In genomic region chr11:97740190-97740589, GRCm38 (mm10) we compare ENCODE assay signal across 9 mouse cellular contexts. TPM values are rescaled to one million over a fixed set of nuclear protein-coding genes. Genes with fewer than 3 reads are reported as not detected.
A peak's percentile ranks its signal among the peaks of the same experiment; 100 is the strongest.
DNase-seq lines count a peak whose midpoint lies in the region; ATAC-seq and TF ChIP-seq lines count a peak whose summit lies in the region.
"Had no signal": no experiment of that assay in that cellular context is flagged by ENCODE, and none has a peak within 500 bp of the region (broad histone marks: within the 10 kb centered on the region; RNA-seq: fewer than 3 reads in every experiment).

No protein-coding gene starts in this region.

- H3K9me3 ChIP-seq in hindbrain, embryonic 14.5 days (ENCODE audit: control insufficient read depth, low read length): no peaks in the 10 kb centered on the region
- no peaks in the 10 kb centered on the region for H3K9me3 ChIP-seq in hindbrain, embryonic 12.5 days (replicated peaks)
- 0 out of 2 replicates have a peak, but pooled peaks cover 2% of the 10 kb centered on the region for H3K9me3 ChIP-seq in heart, embryonic 13.5 days
- no peaks in the 10 kb centered on the region for H3K9me3 ChIP-seq in lung, embryonic 14.5 days (ENCODE audit: low read depth, low read length)

- DNase-seq in hindbrain, embryonic 14.5 days (ENCODE audit: low spot score): no peak
- peak; percentile 20 for DNase-seq in NIH3T3 (ENCODE audit: low read depth)
- DNase-seq in lung, embryonic 14.5 days: peak; percentile 52
- DNase-seq in frontal cortex, postnatal 25 days (ENCODE audit: low spot score in 2 of 2): no peak
- DNase-seq in gastrocnemius, adult 8-10 months (ENCODE audit: low spot score in 2 of 2): no peak
- no peak for DNase-seq in urinary bladder, postnatal 10 days (ENCODE audit: low spot score)

- H3K4me3 ChIP-seq in hindbrain, embryonic 14.5 days (replicated peaks; ENCODE audit: low read length): no peak overlapping the region
- no peak overlapping the region for H3K4me3 ChIP-seq in hindbrain, embryonic 12.5 days
- H3K4me3 ChIP-seq in heart, embryonic 13.5 days: no peak overlapping the region
- H3K4me3 ChIP-seq in lung, embryonic 14.5 days (ENCODE audit: low read depth, low read length): no peak overlapping the region

- 0 out of 2 replicates have a peak overlapping the region, but pooled peaks have one; percentile 14 for H3K27ac ChIP-seq in hindbrain, embryonic 14.5 days
- H3K27ac ChIP-seq in hindbrain, embryonic 12.5 days: no peak overlapping the region
- peak overlapping the region; percentile 48 for H3K27ac ChIP-seq in heart, embryonic 13.5 days (replicated peaks)
- H3K27ac ChIP-seq in lung, embryonic 14.5 days (ENCODE audit: low read depth): no peak overlapping the region; the same call in 1 of the 2 replicates

- H3K4me1 ChIP-seq in hindbrain, embryonic 14.5 days (replicated peaks; ENCODE audit: control insufficient read depth, insufficient read depth, low read length): peaks cover 32% of the 10 kb centered on the region
- H3K4me1 ChIP-seq in hindbrain, embryonic 12.5 days: peaks cover 25% of the 10 kb centered on the region
- H3K4me1 ChIP-seq in heart, embryonic 13.5 days: peaks cover 29% of the 10 kb centered on the region
- peaks cover 10% of the 10 kb centered on the region; the same call in 1 of the 2 replicates for H3K4me1 ChIP-seq in lung, embryonic 14.5 days (ENCODE audit: insufficient read depth)

- H3K4me2 ChIP-seq in hindbrain, embryonic 14.5 days (replicated peaks): no peak overlapping the region
- no peak overlapping the region for H3K4me2 ChIP-seq in hindbrain, embryonic 12.5 days (replicated peaks)
- H3K4me2 ChIP-seq in heart, embryonic 13.5 days: no peak overlapping the region; the same call in 1 of the 2 replicates
- peak overlapping the region; percentile 32; the same call in 1 of the 2 replicates for H3K4me2 ChIP-seq in lung, embryonic 14.5 days

- TF ChIP-seq CTCF in lung, embryonic 14.5 days (IDR thresholded peaks at IDR 0.05; ENCODE audit: low read depth): no peak

- no peaks in the 10 kb centered on the region for H3K36me3 ChIP-seq in hindbrain, embryonic 14.5 days (replicated peaks; ENCODE audit: control insufficient read depth, insufficient read depth)
- no peaks in the 10 kb centered on the region for H3K36me3 ChIP-seq in hindbrain, embryonic 12.5 days
- peaks cover 10% of the 10 kb centered on the region for H3K36me3 ChIP-seq in heart, embryonic 13.5 days
- 0 out of 2 replicates have a peak, but pooled peaks cover 3% of the 10 kb centered on the region for H3K36me3 ChIP-seq in lung, embryonic 14.5 days (ENCODE audit: insufficient read depth)

- no peaks in the 10 kb centered on the region for H3K27me3 ChIP-seq in hindbrain, embryonic 14.5 days (ENCODE audit: control insufficient read depth, insufficient read depth, low read length)
- no peaks in the 10 kb centered on the region for H3K27me3 ChIP-seq in hindbrain, embryonic 12.5 days
- no peaks in the 10 kb centered on the region for H3K27me3 ChIP-seq in heart, embryonic 13.5 days (replicated peaks)
- H3K27me3 ChIP-seq in lung, embryonic 14.5 days (ENCODE audit: insufficient read depth, low read length): no peaks in the 10 kb centered on the region

- 45% methylated on average over 7 of the region's 7 CpGs for WGBS in hindbrain, embryonic 14.5 days
- 49% methylated on average over 7 of the region's 7 CpGs for WGBS in hindbrain, embryonic 12.5 days
- WGBS in heart, embryonic 13.5 days: 46% methylated on average over 7 of the region's 7 CpGs
- WGBS in lung, embryonic 14.5 days: 51% methylated on average over 7 of the region's 7 CpGs

- ATAC-seq in hindbrain, embryonic 14.5 days (ENCODE audit: low FRiP score): no peak
- no peak for ATAC-seq in hindbrain, embryonic 12.5 days (ENCODE audit: low FRiP score)
- ATAC-seq in heart, embryonic 13.5 days (ENCODE audit: extremely low read depth, insufficient number of reproducible peaks, low FRiP score, low TSS enrichment): no peak
- no peak for ATAC-seq in lung, embryonic 14.5 days (ENCODE audit: insufficient read depth)

- H3K9ac ChIP-seq in hindbrain, embryonic 14.5 days: no peak overlapping the region
- no peak overlapping the region for H3K9ac ChIP-seq in hindbrain, embryonic 12.5 days
- peak overlapping the region; percentile 50 for H3K9ac ChIP-seq in heart, embryonic 13.5 days
- H3K9ac ChIP-seq in lung, embryonic 14.5 days: no peak overlapping the region

RNA-seq across cellular contexts. Expression of gene Pip4k2b, which starts 4.3 kb away (rescaled TPM):
- 5.2 and 5.9 TPM in 2 replicates for polyA plus RNA-seq in hindbrain, embryonic 14.5 days (2014; fragmentation: Nextera tagmentation; extraction: Ambion mirVana)
- 2.6 and 3.4 TPM in 2 replicates for polyA plus RNA-seq in hindbrain, embryonic 12.5 days (2016; fragmentation: Nextera tagmentation; extraction: Ambion mirVana)
- polyA plus RNA-seq in heart, embryonic 13.5 days (2015; fragmentation: Nextera tagmentation; extraction: Ambion mirVana): 0.90 and 1.0 TPM in 2 replicates
- 1.3 and 2.3 TPM in 2 replicates for polyA plus RNA-seq in lung, embryonic 14.5 days (2014; fragmentation: Nextera tagmentation; extraction: Ambion mirVana)
- 10 to 100 TPM; 68.1 to 81.6 (median 73.1) TPM for total RNA-seq in gastrocnemius, adult 8-10 months (2022)

RNA-seq across cellular contexts. Expression of gene Cwc25, which starts 26.2 kb away (rescaled TPM):
- 8.1 and 11.2 TPM in 2 replicates for polyA plus RNA-seq in hindbrain, embryonic 14.5 days (2014; fragmentation: Nextera tagmentation; extraction: Ambion mirVana)
- 22.0 and 25.4 TPM in 2 replicates for polyA plus RNA-seq in hindbrain, embryonic 12.5 days (2016; fragmentation: Nextera tagmentation; extraction: Ambion mirVana)
- polyA plus RNA-seq in heart, embryonic 13.5 days (2015; fragmentation: Nextera tagmentation; extraction: Ambion mirVana): 10.2 and 10.5 TPM in 2 replicates
- 13.3 and 14.2 TPM in 2 replicates for polyA plus RNA-seq in lung, embryonic 14.5 days (2014; fragmentation: Nextera tagmentation; extraction: Ambion mirVana)
- total RNA-seq in gastrocnemius, adult 8-10 months (2022): 1 to 10 TPM; 3.2 to 5.9 (median 4.7) TPM

RNA-seq across cellular contexts. Expression of gene 1700001P01Rik, which starts 35.5 kb away (rescaled TPM):
- 0.68 TPM in 1 of 2 replicates, not detected in the other for polyA plus RNA-seq in hindbrain, embryonic 14.5 days (2014; fragmentation: Nextera tagmentation; extraction: Ambion mirVana)
- polyA plus RNA-seq in hindbrain, embryonic 12.5 days (2016; fragmentation: Nextera tagmentation; extraction: Ambion mirVana): 0.68 and 0.98 TPM in 2 replicates
- polyA plus RNA-seq in heart, embryonic 13.5 days (2015; fragmentation: Nextera tagmentation; extraction: Ambion mirVana): not detected in 2 replicates
- polyA plus RNA-seq in lung, embryonic 14.5 days (2014; fragmentation: Nextera tagmentation; extraction: Ambion mirVana): 0.32 TPM in 1 of 2 replicates, not detected in the other
- not detected for total RNA-seq in gastrocnemius, adult 8-10 months (2022)
- total RNA-seq: hematopoietic stem cell, adult 5-6 weeks had no signal

RNA-seq across cellular contexts. Expression of gene Psmb3, which starts 37.0 kb away (rescaled TPM):
- polyA plus RNA-seq in hindbrain, embryonic 14.5 days (2014; fragmentation: Nextera tagmentation; extraction: Ambion mirVana): 436 and 489 TPM in 2 replicates
- 375 and 438 TPM in 2 replicates for polyA plus RNA-seq in hindbrain, embryonic 12.5 days (2016; fragmentation: Nextera tagmentation; extraction: Ambion mirVana)
- polyA plus RNA-seq in heart, embryonic 13.5 days (2015; fragmentation: Nextera tagmentation; extraction: Ambion mirVana): 371 and 445 TPM in 2 replicates
- 496 and 514 TPM in 2 replicates for polyA plus RNA-seq in lung, embryonic 14.5 days (2014; fragmentation: Nextera tagmentation; extraction: Ambion mirVana)
- total RNA-seq in gastrocnemius, adult 8-10 months (2022): 100 to 1,000 TPM; 164 to 175 (median 171) TPM

RNA-seq across cellular contexts. Expression of gene Pcgf2, which starts 39.9 kb away (rescaled TPM):
- polyA plus RNA-seq in hindbrain, embryonic 14.5 days (2014; fragmentation: Nextera tagmentation; extraction: Ambion mirVana): 22.0 and 23.4 TPM in 2 replicates
- 23.3 and 24.7 TPM in 2 replicates for polyA plus RNA-seq in hindbrain, embryonic 12.5 days (2016; fragmentation: Nextera tagmentation; extraction: Ambion mirVana)
- 10.5 and 11.0 TPM in 2 replicates for polyA plus RNA-seq in heart, embryonic 13.5 days (2015; fragmentation: Nextera tagmentation; extraction: Ambion mirVana)
- polyA plus RNA-seq in lung, embryonic 14.5 days (2014; fragmentation: Nextera tagmentation; extraction: Ambion mirVana): 16.0 and 19.7 TPM in 2 replicates
- total RNA-seq in gastrocnemius, adult 8-10 months (2022): 1 to 10 TPM; 1.2 to 2.7 (median 1.5) TPM

Comparison
In these comparisons a context has a peak if more than half of its experiments do, and no peak if none do; other contexts are left out.
1. H3K27ac ChIP-seq: peak in hindbrain, embryonic 14.5 days (single experiment) and heart, embryonic 13.5 days (single experiment); none in hindbrain, embryonic 12.5 days (single experiment) and lung, embryonic 14.5 days (single experiment).
2. DNase-seq: peak in NIH3T3 (single experiment) and lung, embryonic 14.5 days (single experiment); none in hindbrain, embryonic 14.5 days (single experiment), frontal cortex, postnatal 25 days (0 of 2), gastrocnemius, adult 8-10 months (0 of 2) and urinary bladder, postnatal 10 days (single experiment).